Mouse (Mus musculus): ENCODE results near the gene Cfap20. TPM values are rescaled to one million over a fixed set of nuclear protein-coding genes. Genes with fewer than 3 reads are reported as not detected.

Gene Cfap20
- polyA plus RNA-seq, 1 experiment from 2014 or later, result 121 TPM

DNA sequence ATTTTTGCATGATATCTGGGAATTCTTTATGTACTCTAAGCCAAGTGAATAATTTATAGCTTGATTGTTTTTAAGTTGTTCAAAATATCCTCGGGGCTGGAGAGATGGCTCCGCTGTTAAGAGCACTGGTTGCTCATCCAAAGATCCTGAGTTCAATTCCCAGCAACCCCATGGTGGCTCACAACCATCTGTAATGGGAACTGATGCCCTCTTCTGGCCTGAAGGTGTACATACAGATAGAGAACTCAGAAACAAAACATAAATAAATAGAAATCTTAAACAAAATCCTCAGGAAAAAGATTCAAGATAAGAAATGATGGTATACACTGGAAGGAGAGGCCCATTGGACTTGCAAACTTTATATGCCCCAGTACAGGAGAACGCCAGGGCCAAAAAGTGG is 1.3 kb upstream of the Cfap20 start:
- no peak overlapping the region for H3K9ac ChIP-seq (replicated peaks)
- peaks cover 27% of the 10 kb centered on the region for H3K4me1 ChIP-seq
- H3K9me3 ChIP-seq (replicated peaks), result no peaks in the 10 kb centered on the region
- H3K27me3 ChIP-seq (replicated peaks), result no peaks in the 10 kb centered on the region
- H3K4me2 ChIP-seq, result no peak overlapping the region
- ATAC-seq (ENCODE audit: low FRiP score), result no peak
- WGBS, result 95% methylated on average over 3 of the region's 3 CpGs
- H3K4me3 ChIP-seq (replicated peaks), result no peak overlapping the region
- H3K36me3 ChIP-seq, result no peaks in the 10 kb centered on the region
- H3K27ac ChIP-seq (replicated peaks), result no peak overlapping the region

DNA sequence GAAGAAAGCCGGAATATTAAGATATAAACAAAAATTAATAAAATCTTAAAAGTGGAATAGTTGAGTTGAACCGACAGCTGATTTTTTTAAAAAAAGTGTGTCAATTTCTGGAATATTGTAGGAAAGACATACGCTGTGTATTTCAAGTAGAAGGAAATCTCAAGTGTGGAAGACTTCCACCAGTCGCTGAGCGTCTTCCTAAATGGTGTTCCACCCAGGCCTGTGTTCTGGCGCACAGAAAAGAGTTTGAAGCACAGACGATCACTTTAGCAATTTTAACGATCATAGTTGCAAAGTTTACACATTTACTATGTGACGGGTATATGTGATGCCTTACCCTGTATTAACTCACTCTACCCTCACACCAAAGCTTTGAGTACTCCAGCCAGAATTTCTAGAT is 802 bp upstream of the Cfap20 start:
- Histone ChIP-seq H3K9ac (replicated peaks) (no peak overlapping the region), H3K9me3 (replicated peaks) (no peaks in the 10 kb centered on the region), H3K4me3 (replicated peaks) (peak overlapping the region; percentile 94; the same call in 1 of the 2 replicates), H3K27ac (replicated peaks) (peak overlapping the region; percentile 70; the same call in 1 of the 2 replicates), H3K4me2 (peak overlapping the region; percentile 80), H3K4me1 (peaks cover 32% of the 10 kb centered on the region), H3K27me3 (replicated peaks) (no peaks in the 10 kb centered on the region), H3K36me3 (no peaks in the 10 kb centered on the region)
- no peak for ATAC-seq (ENCODE audit: low FRiP score)
- WGBS, result 84% methylated on average over 9 of the region's 9 CpGs

DNA sequence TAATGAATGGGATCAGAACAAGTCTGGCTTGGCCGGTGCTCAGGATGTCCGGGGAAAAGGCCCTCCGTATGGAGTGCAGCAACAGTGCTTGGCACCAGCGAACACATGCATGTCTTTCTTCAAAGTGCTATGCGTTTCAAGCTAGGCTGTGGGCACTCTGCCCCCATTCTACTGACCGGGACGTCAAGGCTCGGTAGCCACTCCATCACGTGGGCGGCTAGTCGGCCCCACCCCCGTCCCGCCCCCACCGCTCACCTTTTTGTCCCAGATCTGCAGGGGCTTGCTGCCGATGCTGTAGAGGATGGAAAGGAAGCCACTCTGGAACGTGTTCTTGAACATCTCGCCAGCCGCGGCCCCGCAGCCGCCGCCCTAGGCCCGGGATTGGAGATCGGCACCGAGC is 436 bp downstream of the Cfap20 start:
- WGBS, result under 1% methylated on average over 22 of the region's 25 CpGs
- Histone ChIP-seq H3K27me3 (replicated peaks) (no peaks in the 10 kb centered on the region), H3K27ac (replicated peaks) (peak overlapping the region; percentile 94), H3K9me3 (replicated peaks) (no peaks in the 10 kb centered on the region), H3K4me1 (peaks cover 44% of the 10 kb centered on the region), H3K4me3 (replicated peaks) (peak overlapping the region; percentile 94), H3K9ac (replicated peaks) (peak overlapping the region; percentile 96), H3K36me3 (no peaks in the 10 kb centered on the region), H3K4me2 (peak overlapping the region; percentile 80)
- ATAC-seq (ENCODE audit: low FRiP score), result peak; percentile 54; the same call in 1 of the 2 replicates

DNA sequence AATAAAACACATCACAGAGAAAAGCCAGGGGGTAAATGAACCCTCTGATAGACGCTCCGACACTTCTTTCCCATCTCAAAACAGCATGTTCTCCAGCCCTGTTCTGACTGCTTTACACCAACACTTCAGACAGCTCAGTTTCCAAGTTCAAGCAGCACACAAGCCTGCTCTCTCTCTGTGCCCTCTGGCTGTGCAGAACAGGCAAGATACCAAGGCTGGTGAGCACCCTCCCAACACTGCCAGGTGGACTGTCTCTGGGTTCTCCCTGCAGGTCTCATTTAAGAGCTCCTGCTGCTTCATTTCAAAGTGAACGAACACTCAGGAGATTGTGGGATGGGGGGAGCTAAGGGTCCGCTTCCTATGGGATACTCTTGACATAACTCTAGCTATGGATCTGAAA is 1.5 kb downstream of the Cfap20 start:
- no peaks in the 10 kb centered on the region for H3K27me3 ChIP-seq (replicated peaks)

GRCm38 (mm10) chr8:95432471-95432870 is 2.2 kb downstream of the Cfap20 start:
- peaks cover 61% of the 10 kb centered on the region for H3K4me1 ChIP-seq
- no peaks in the 10 kb centered on the region for H3K36me3 ChIP-seq
- H3K9me3 ChIP-seq (replicated peaks), result no peaks in the 10 kb centered on the region
- H3K4me3 ChIP-seq (replicated peaks), result no peak overlapping the region
- H3K9ac ChIP-seq (replicated peaks), result no peak overlapping the region
- no peaks in the 10 kb centered on the region for H3K27me3 ChIP-seq (replicated peaks)
- peak overlapping the region; percentile 80 for H3K4me2 ChIP-seq
- WGBS, result 72% methylated on average over 3 of the region's 3 CpGs
- no peak for ATAC-seq (ENCODE audit: low FRiP score)
- H3K27ac ChIP-seq (replicated peaks), result no peak overlapping the region

More for the DNA sequence above, 1.5 kb downstream of the Cfap20 start:
- ATAC-seq (ENCODE audit: low FRiP score), result no peak
- Histone ChIP-seq H3K9me3 (replicated peaks) (no peaks in the 10 kb centered on the region), H3K9ac (replicated peaks) (peak overlapping the region; percentile 96; the same call in 1 of the 2 replicates), H3K27ac (replicated peaks) (no peak overlapping the region), H3K4me2 (peak overlapping the region; percentile 80), H3K36me3 (no peaks in the 10 kb centered on the region), H3K4me1 (peaks cover 54% of the 10 kb centered on the region), H3K4me3 (replicated peaks) (peak overlapping the region; percentile 94)
- WGBS, result 63% methylated on average over 4 of the region's 4 CpGs

- H3K9ac ChIP-seq (replicated peaks), result no peak overlapping the region
- no peak overlapping the region; the same call in 1 of the 2 replicates for H3K4me3 ChIP-seq (replicated peaks)
- no peak for ATAC-seq (ENCODE audit: low FRiP score)
- peak overlapping the region; percentile 68 for H3K27ac ChIP-seq (replicated peaks)
- H3K36me3 ChIP-seq, result no peaks in the 10 kb centered on the region
- no peaks in the 10 kb centered on the region for H3K27me3 ChIP-seq (replicated peaks)
- 9% methylated on average over 3 of the region's 3 CpGs for WGBS
- H3K4me2 ChIP-seq, result peak overlapping the region; percentile 35
- peaks cover 81% of the 10 kb centered on the region for H3K4me1 ChIP-seq
- H3K9me3 ChIP-seq (replicated peaks), result no peaks in the 10 kb centered on the region
Observed at GRCm38 (mm10) chr8:95429945-95430344, 4.7 kb downstream of the Cfap20 start.

- Histone ChIP-seq H3K4me1 (peaks cover 68% of the 10 kb centered on the region), H3K4me2 (peak overlapping the region; percentile 39), H3K27ac (replicated peaks) (peak overlapping the region; percentile 81), H3K36me3 (peaks cover under 1% of the 10 kb centered on the region; the same call in 1 of the 2 replicates), H3K9me3 (replicated peaks) (no peaks in the 10 kb centered on the region), H3K4me3 (replicated peaks) (no peak overlapping the region), H3K9ac (replicated peaks) (no peak overlapping the region), H3K27me3 (replicated peaks) (no peaks in the 10 kb centered on the region)
- peak; percentile 49; the same call in 1 of the 2 replicates for ATAC-seq (ENCODE audit: low FRiP score)
- whole genome bisulfite sequencing, result 32% methylated on average over 12 of the region's 12 CpGs
Observed at GRCm38 (mm10) chr8:95427594-95428535, 6.8 kb downstream of the Cfap20 start.

GRCm38 (mm10) chr8:95426781-95427281 is 7.8 kb downstream of the Cfap20 start:
- 0 out of 2 replicates have a peak overlapping the region, but pooled peaks have one; percentile 39 for H3K4me2 ChIP-seq
- 0 out of 2 replicates have a peak, but pooled peaks have one; percentile 42 for ATAC-seq (ENCODE audit: low FRiP score)
- H3K27ac ChIP-seq (replicated peaks), result peak overlapping the region; percentile 81
- H3K4me1 ChIP-seq, result peaks cover 58% of the 10 kb centered on the region
- 34% methylated on average over 2 of the region's 2 CpGs for WGBS
- H3K9ac ChIP-seq (replicated peaks), result no peak overlapping the region
- peaks cover 10% of the 10 kb centered on the region for H3K36me3 ChIP-seq
- H3K27me3 ChIP-seq (replicated peaks), result no peaks in the 10 kb centered on the region
- no peak overlapping the region for H3K4me3 ChIP-seq (replicated peaks)
- H3K9me3 ChIP-seq (replicated peaks), result no peaks in the 10 kb centered on the region

DNA sequence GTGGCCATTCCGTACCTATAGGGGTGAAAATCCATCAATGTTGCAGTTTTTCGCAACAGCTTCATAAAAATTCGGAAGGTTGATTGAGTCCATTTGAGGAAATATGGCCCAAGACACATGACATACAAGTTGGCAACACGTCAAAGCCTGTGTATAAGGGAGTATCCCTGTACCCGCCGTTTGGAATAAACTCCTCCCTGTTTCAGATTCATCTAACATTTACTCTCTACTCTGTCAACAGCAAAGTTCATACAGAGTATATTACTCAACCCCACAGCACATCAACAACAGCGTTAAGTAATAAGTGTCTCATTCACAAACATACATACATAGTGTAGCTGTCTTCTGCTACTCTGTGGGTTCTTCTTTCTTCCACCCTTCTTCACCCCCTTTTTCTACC is 10.0 kb downstream of the Cfap20 start:
- H3K27ac ChIP-seq (replicated peaks), result no peak overlapping the region
- H3K27me3 ChIP-seq (replicated peaks), result no peaks in the 10 kb centered on the region
- peaks cover 27% of the 10 kb centered on the region for H3K36me3 ChIP-seq
- no peak overlapping the region for H3K9ac ChIP-seq (replicated peaks)
- ATAC-seq (ENCODE audit: low FRiP score), result no peak
- 92% methylated on average over 7 of the region's 7 CpGs for WGBS
- no peaks in the 10 kb centered on the region for H3K9me3 ChIP-seq (replicated peaks)
- H3K4me3 ChIP-seq (replicated peaks), result no peak overlapping the region
- peaks cover 41% of the 10 kb centered on the region for H3K4me1 ChIP-seq
- H3K4me2 ChIP-seq, result no peak overlapping the region

- peaks cover 19% of the 10 kb centered on the region for H3K4me1 ChIP-seq
- no peak overlapping the region for H3K4me3 ChIP-seq (replicated peaks)
- H3K27ac ChIP-seq (replicated peaks), result no peak overlapping the region
- no peak overlapping the region for H3K4me2 ChIP-seq
- 94% methylated on average over 14 of the region's 14 CpGs for WGBS
- peaks cover 36% of the 10 kb centered on the region for H3K36me3 ChIP-seq
- ATAC-seq (ENCODE audit: low FRiP score), result no peak
- no peaks in the 10 kb centered on the region for H3K27me3 ChIP-seq (replicated peaks)
- H3K9me3 ChIP-seq (replicated peaks), result no peaks in the 10 kb centered on the region
- H3K9ac ChIP-seq (replicated peaks), result no peak overlapping the region
Observed at GRCm38 (mm10) chr8:95422193-95422810, 12.4 kb downstream of the Cfap20 start.

GRCm38 (mm10) chr8:95411309-95411972 is 23.2 kb downstream of the Cfap20 start:
- ATAC-seq (ENCODE audit: low FRiP score), result peak; percentile 47; the same call in 1 of the 2 replicates
- H3K9me3 ChIP-seq (replicated peaks), result no peaks in the 10 kb centered on the region
- no peak overlapping the region for H3K9ac ChIP-seq (replicated peaks)
- 60% methylated on average over 10 of the region's 10 CpGs for WGBS
- H3K36me3 ChIP-seq, result no peaks in the 10 kb centered on the region
- no peak overlapping the region for H3K4me3 ChIP-seq (replicated peaks)
- no peak overlapping the region for H3K27ac ChIP-seq (replicated peaks)
- H3K27me3 ChIP-seq (replicated peaks), result no peaks in the 10 kb centered on the region
- H3K4me2 ChIP-seq, result no peak overlapping the region
- peaks cover 3% of the 10 kb centered on the region; the same call in 1 of the 2 replicates for H3K4me1 ChIP-seq
